Mouse (Mus musculus) intestine, embryonic 16.5 days (tissue): Measurements from ENCODE around the gene Wdr82. TPM values are rescaled to one million over a fixed set of nuclear protein-coding genes. Genes with fewer than 3 reads are reported as not detected.

ENCODE experiments used
- ATAC-seq: fragments of 200-750 bp; cut with Nextera tagmentation; 2 replicates; pipeline ENCODE4 v1.8.0; 2017; ENCODE audit warnings: moderate TSS enrichment, moderate library complexity
- H3K27ac ChIP-seq: fragments of 300-500 bp; sonication (generic); 2 replicates; pipeline ENCODE4 v1.5.1; 2014; ENCODE audit warnings: mild to moderate bottlenecking, low read length
- H3K27me3 ChIP-seq: fragments of 300-500 bp; sonication (generic); replicated peaks from 2 replicates; pipeline ENCODE4 v1.6.1; 2014; ENCODE audit warnings: low read length, control low read depth, mixed read lengths; ENCODE audit not compliant: control insufficient read depth, insufficient read depth
- H3K36me3 ChIP-seq: fragments of 300-500 bp; sonication (generic); 2 replicates; pipeline ENCODE4 v1.6.1; 2014; ENCODE audit warnings: low read length, control low read depth; ENCODE audit not compliant: control insufficient read depth, insufficient read depth
- H3K4me1 ChIP-seq: fragments of 300-500 bp; sonication (generic); 2 replicates; pipeline ENCODE4 v1.6.1; 2014; ENCODE audit warnings: low read length, control low read depth, mixed read lengths; ENCODE audit not compliant: control insufficient read depth, insufficient read depth
- H3K4me2 ChIP-seq: fragments of 300-500 bp; sonication (generic); 2 replicates; pipeline ENCODE4 v1.6.1; 2014; ENCODE audit warnings: low read depth, low read length, control low read depth
- H3K4me3 ChIP-seq: fragments of 300-500 bp; sonication (generic); 2 replicates; pipeline ENCODE4 v1.5.1; 2014; ENCODE audit warnings: mild to moderate bottlenecking, low read length
- H3K9ac ChIP-seq: fragments of 300-500 bp; sonication (generic); 2 replicates; pipeline ENCODE4 v1.6.1; 2014; ENCODE audit warnings: low read depth, low read length
- H3K9me3 ChIP-seq: fragments of 300-500 bp; sonication (generic); 2 replicates; pipeline ENCODE4 v1.6.1; 2016; ENCODE audit warnings: low read length, control low read depth; ENCODE audit not compliant: control insufficient read depth
- WGBS: fragments of 180-500 bp; shearing (Covaris S2); extraction: QIAGEN DNeasy Blood & Tissue Kit; methylation state at CpG from one replicate; pipeline ENCODE4 v1.1.7; 2014; 5-methylcytosine and 5-hydroxymethylcytosine counted together
- microRNA counts: library from miRNA; unstranded; fragments of <30 nt; microRNA quantifications from one replicate; lab custom pipeline; 2016
- microRNA-seq: library from miRNA; unstranded; fragments of <30 nt; microRNA quantifications from one replicate; pipeline ENCODE4, GENCODE M21; 2016
- polyA plus RNA-seq: library from polyadenylated mRNA; unstranded; fragments of >200 nt; fragmentation: Nextera tagmentation; extraction: Ambion mirVana; gene quantifications from 2 replicates; pipeline ENCODE4 v1.2.1, GENCODE M21; 2015

Wdr82 gene
- polyA plus RNA-seq, 1 experiment from 2014 or later, result 12.8 TPM

- ATAC-seq, result no peak
- H3K27me3 ChIP-seq, result no peaks in the 10 kb centered on the region
- no peak overlapping the region for H3K4me2 ChIP-seq
- no peaks in the 10 kb centered on the region for H3K4me1 ChIP-seq
- H3K4me3 ChIP-seq, result no peak overlapping the region
- H3K27ac ChIP-seq, result no peak overlapping the region
- peaks cover 22% of the 10 kb centered on the region for H3K36me3 ChIP-seq
- H3K9ac ChIP-seq, result no peak overlapping the region
- H3K9me3 ChIP-seq, result no peaks in the 10 kb centered on the region
- WGBS, result 90% methylated on average over 23 of the region's 23 CpGs
These were observed 64.6 kb downstream of the Wdr82 start for GRCm38 (mm10) chr9:106235194-106235830.

DNA sequence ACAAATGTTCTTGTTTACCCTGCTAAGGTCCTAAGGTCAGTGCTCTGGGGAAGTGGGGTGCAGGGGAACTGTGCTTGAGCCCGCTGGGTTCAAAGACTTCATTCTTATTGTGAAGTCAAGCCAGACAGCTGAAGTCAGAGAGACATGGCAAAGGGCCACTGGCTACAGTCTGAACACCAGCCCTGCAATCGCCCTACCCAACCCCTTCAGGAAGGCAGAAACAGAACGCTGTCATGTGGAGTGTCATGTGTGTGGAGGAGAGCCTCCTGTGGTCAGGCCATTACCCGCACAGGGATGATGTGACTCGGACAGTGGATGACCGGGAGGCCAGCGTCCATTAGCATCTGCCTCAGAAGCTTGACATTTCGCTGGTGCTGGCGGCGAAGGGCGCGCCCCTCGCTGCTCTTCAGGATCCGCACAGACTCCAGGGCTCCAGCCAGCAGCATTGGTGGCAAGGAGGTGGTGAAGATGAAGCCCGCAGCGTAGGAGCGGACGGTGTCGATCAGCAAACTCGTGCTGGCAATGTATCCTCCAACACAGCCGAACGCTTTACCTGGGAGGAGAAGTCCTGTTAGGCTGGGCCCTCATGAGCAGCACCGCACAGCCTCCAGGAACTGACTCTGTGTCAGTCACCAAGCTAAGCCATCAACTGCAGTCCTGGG is 65.6 kb downstream of the Wdr82 start:
- no peak overlapping the region for H3K27ac ChIP-seq
- peaks cover 25% of the 10 kb centered on the region for H3K36me3 ChIP-seq
- 93% methylated on average over 23 of the region's 23 CpGs for WGBS
- no peaks in the 10 kb centered on the region for H3K9me3 ChIP-seq
- no peaks in the 10 kb centered on the region for H3K27me3 ChIP-seq
- no peak overlapping the region for H3K4me2 ChIP-seq
- no peak for ATAC-seq
- H3K4me1 ChIP-seq, result no peaks in the 10 kb centered on the region
- H3K4me3 ChIP-seq, result no peak overlapping the region
- H3K9ac ChIP-seq, result no peak overlapping the region

DNA sequence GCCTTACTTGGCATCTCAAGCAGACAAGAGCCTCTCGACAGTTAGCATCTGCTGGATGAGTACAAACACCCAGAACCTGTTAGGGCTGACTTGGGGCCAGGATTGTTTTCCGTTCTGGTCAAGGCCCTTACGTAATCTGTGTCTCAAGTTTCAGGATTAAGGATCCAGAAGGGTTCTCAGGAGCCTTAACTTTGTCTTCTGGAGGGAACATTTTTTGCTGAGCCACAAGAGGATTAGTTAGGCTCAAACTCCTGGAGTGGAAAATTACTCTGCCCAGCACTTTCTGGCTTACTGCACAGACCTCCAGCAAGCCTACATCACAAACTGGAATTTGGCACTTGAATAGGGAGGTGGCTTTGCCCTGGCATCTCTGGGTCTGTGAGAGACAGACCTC is 66.1 kb downstream of the Wdr82 start:
- Histone ChIP-seq H3K27me3 (no peaks in the 10 kb centered on the region), H3K4me1 (no peaks in the 10 kb centered on the region), H3K9me3 (no peaks in the 10 kb centered on the region), H3K9ac (no peak overlapping the region), H3K4me2 (no peak overlapping the region), H3K36me3 (peaks cover 25% of the 10 kb centered on the region), H3K4me3 (no peak overlapping the region), H3K27ac (no peak overlapping the region)
- WGBS, result 84% methylated on average over 3 of the region's 3 CpGs
- ATAC-seq, result no peak

- Histone ChIP-seq H3K4me1 (no peaks in the 10 kb centered on the region), H3K4me2 (no peak overlapping the region), H3K27ac (no peak overlapping the region), H3K9ac (no peak overlapping the region), H3K36me3 (peaks cover 27% of the 10 kb centered on the region), H3K27me3 (no peaks in the 10 kb centered on the region), H3K9me3 (no peaks in the 10 kb centered on the region), H3K4me3 (no peak overlapping the region)
- WGBS, result 88% methylated on average over 8 of the region's 8 CpGs
- no peak for ATAC-seq
These were observed 66.7 kb downstream of the Wdr82 start for GRCm38 (mm10) chr9:106237401-106237800.

DNA sequence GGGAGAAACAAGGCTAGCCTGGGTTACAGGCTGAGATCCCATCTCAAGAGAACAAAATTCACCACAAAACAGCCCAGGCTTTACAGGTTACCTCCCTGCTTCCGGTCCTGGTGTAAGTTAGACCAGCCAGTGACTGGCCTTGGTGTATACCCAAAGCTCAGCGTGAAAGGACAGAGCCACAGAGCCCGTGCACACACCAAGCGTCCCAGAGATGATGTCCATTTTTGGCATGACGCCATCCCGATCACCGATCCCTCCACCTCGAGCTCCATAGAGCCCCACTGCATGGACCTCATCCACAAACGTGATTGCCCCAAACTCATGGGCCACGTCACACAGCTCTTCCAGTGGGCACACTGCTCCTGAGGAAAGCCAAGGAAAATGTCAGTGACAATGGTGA is 67.2 kb downstream of the Wdr82 start:
- H3K9me3 ChIP-seq, result no peaks in the 10 kb centered on the region
- H3K27ac ChIP-seq, result no peak overlapping the region
- H3K36me3 ChIP-seq, result peaks cover 27% of the 10 kb centered on the region
- 96% methylated on average over 10 of the region's 10 CpGs for WGBS
- H3K9ac ChIP-seq, result no peak overlapping the region
- H3K4me2 ChIP-seq, result no peak overlapping the region
- no peaks in the 10 kb centered on the region for H3K4me1 ChIP-seq
- no peak for ATAC-seq
- no peak overlapping the region for H3K4me3 ChIP-seq
- no peaks in the 10 kb centered on the region for H3K27me3 ChIP-seq

MicroRNAs within 50 kb of the gene (microRNA counts, 519-probe panel; counts per million panel counts)
- microRNA mmu-let-7g (lab: Ali Mortazavi, UCI), result 4,307 counts per million, percentile 99 among the panel's probes with 10 or more counts

Small RNAs within 50 kb of the gene (microRNA-seq; reads per million reads assigned to microRNA genes)
- gene Mir135a-1 (5.5 reads per million, percentile 17 among the genes with 10 or more reads in this experiment), gene Mirlet7g (85,876 reads per million, percentile 100 among the genes with 10 or more reads in this experiment)

Other genes starting within 250 kb of the Wdr82 start
- 2.8 and 5.0 TPM in 2 replicates for gene Col6a5, start 210.3 kb upstream of the Wdr82 start, polyA plus RNA-seq
- gene Col6a4, start 74.1 kb upstream of the Wdr82 start, polyA plus RNA-seq, result 72.7 and 83.0 TPM in 2 replicates
- gene Glyctk, start 12.8 kb upstream of the Wdr82 start, polyA plus RNA-seq, result 8.6 and 10.8 TPM in 2 replicates
- 23.4 and 26.3 TPM in 2 replicates for gene Ppm1m, start 28.8 kb downstream of the Wdr82 start, polyA plus RNA-seq
- 48.6 and 50.0 TPM in 2 replicates for gene Twf2, start 32.2 kb downstream of the Wdr82 start, polyA plus RNA-seq
- gene Tlr9, start 51.7 kb downstream of the Wdr82 start, polyA plus RNA-seq, result 0.04 and 0.05 TPM in 2 replicates
- 129 and 131 TPM in 2 replicates for gene Alas1, start 77.7 kb downstream of the Wdr82 start, polyA plus RNA-seq
- gene Poc1a, start 110.1 kb downstream of the Wdr82 start, polyA plus RNA-seq, result 27.0 and 29.1 TPM in 2 replicates
- 4.8 and 6.3 TPM in 2 replicates for gene Dusp7, start 197.7 kb downstream of the Wdr82 start, polyA plus RNA-seq